Mouse (Mus musculus) MEL-GATA-1-ER (cell line): Measurements from ENCODE around the gene Gm15056.

ENCODE experiments used
- DNase-seq: peaks from one replicate; pipeline ENCODE4 v3.0.0-alpha.2; 2012; ENCODE audit warnings: low read depth; ENCODE audit errors: extremely low read depth

Gm15056 gene

DNA sequence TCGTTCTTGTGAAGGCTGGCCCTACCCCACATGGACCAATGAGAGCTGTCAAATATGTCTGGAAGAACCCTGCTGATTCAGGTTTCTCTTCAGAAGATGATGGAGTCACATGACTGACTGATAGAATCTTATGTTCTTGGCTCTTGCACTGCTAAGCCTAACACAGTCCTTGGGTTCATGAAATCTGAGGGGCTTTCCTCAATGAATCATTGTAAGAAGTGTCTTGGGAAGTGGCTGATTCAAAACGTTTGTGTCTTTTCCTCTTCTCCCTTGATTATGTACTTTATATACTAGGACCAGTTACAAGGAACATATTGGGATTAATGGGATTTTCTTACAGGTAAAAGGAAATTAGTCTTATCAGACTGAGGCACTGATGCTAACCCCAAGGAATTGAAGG, at the start of gene Gm15056:
Gene Gm15056 (minus strand): TSS at position 101 of the 400 bp plus-strand sequence.
- DNase-seq = no peak

GRCm38 (mm10) chr8:20944610-20945009, 42.2 kb upstream of the Gm15056 start, which contains the start of gene AY761185:
Gene AY761185, minus strand, starts transcription at chr8:20944710.
- DNase-seq = no peak

DNA sequence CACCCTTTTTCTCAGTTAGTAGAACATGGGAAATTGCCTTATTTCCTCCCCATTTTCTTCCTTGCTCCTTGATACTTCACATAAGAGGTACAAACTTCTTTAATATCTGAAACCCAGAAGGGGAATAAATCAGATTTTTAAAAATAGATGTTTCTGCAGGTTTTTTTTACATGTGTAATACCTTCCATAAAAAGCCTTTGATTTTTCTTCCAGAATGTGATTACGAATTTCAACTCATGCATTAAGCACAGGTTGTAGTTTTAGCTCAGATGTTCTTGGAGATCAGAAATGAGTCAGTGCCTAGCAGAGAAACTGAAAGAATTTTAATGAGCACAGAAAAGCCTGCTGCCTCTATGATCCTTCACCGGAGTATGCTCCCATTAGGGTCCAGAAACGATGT, 19.5 kb upstream of the Gm15056 start, which contains the start of gene Gm6040:
Gene Gm6040 (minus strand): TSS at position 101 of the 400 bp plus-strand sequence.
- DNase-seq = no peak

DNA sequence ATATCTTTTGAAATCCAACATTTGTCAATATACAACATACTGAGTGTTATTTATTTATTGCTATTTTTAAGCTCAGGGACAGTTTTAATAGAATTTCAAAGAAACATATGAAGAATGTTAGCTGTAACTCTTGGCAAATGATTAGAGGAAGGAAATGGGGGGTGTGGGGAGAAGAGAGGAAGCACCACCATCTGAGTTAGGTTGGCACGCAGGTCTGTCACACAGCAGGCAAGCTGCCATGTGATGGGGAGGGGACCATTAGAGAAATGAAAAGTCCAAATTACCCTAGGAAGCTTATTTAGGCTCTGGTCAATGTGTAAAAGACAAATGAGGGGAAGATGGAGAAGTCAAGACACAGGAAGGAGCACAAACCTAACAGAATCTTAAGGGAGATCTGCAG, 9.9 kb upstream of the Gm15056 start:
- no peak for DNase-seq

- no peak for DNase-seq
These were observed 5.8 kb upstream of the Gm15056 start for GRCm38 (mm10) chr8:20908256-20908655.

DNA sequence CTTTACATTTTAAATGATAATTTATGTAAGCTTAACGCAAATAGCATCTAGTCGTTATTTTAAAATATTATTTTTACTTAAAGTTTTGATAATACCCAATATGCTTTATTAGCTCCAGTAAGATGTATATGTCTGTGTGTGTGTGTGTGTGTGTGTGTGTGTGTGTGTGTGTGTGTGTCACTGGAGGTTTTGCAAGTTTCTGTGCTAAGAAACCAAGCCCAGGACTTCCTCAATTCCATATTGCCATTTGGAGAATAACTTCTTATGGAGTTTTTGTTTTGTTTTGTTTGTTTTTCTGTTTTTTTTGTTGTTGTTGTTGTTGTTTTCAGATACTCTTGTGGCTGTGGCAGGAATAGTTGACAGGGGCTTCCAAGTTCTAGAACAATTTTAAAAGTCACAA, 4.7 kb upstream of the Gm15056 start:
- no peak for DNase-seq

DNA sequence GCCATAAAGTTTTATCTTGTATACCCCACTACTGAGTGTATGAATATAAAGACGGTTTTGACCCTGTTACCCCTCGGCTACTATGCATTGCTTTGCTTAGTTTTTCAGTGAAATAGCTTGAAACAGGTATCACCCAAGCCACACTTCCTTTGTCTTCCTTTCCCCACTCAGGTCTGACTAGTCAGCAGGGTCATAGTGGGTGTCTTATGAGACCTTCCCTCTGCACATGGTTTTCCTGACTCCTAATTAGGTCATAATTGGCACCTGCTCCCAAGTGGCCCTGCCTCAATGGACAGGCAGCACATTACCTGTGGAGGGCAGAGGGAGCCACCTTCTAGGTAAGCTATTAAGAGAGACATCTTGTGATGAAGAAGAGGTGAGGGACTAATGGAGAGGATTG, 10.1 kb downstream of the Gm15056 start, which contains the start of gene Defb33:
Gene Defb33 (plus strand): TSS at position 301 of the 400 bp plus-strand sequence.
- DNase-seq = no peak

- no peak for DNase-seq
These were observed 27.8 kb downstream of the Gm15056 start for GRCm38 (mm10) chr8:20874608-20875007.
